Mouse (Mus musculus) c-Kit-positive CD71-positive TER-119-negative erythroid progenitor cells, embryonic 14.5 days (primary cell): ENCODE data around the gene Srrm2.

Source experiments
- DNase-seq: peaks from one replicate; pipeline ENCODE4 v3.0.0-alpha.2; 2013; ENCODE audit warnings: low read depth

The Srrm2 gene

DNA sequence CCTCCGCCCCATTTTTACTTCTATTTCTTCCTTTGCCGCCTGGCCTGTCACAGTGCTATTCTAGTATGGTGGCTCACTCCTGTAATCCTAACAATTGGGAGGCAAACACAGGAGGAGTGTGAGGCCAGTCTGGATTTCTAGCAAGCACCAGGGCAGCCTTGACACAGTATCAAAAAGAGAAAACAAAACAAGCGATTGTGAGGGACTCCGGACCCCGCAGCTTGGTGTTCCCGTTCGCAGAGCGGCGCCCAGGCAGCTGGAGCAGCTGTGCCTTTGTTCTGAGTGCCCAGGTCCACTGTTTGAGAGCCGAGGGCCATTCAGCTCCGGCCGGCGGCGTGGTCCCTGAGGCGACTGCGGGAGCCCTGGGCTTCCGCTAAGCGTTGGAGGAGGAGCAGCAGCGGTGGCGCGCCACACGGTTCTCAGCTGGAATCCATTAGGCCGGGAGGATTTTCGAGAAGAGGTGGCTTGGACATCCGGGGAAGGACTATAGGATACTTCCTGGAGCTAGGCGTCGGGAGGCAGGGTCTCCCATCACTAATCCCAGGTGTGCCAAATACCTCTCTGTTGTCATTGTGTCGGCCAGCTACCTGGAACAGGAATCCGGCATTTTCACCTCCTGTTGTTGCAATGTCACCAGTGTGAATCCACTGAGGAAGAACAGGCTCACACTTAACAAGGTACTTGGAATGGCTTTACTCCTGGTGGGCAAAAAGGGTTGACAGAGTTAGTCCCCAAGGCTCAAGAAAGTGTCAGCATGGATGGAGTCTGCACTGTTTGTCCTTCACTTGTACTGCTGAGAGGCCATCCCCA lies at the start of gene Srrm2:
Gene Srrm2 (plus strand): TSS at position 264 of the 810 bp plus-strand sequence.
- DNase-seq, result no peak

DNA sequence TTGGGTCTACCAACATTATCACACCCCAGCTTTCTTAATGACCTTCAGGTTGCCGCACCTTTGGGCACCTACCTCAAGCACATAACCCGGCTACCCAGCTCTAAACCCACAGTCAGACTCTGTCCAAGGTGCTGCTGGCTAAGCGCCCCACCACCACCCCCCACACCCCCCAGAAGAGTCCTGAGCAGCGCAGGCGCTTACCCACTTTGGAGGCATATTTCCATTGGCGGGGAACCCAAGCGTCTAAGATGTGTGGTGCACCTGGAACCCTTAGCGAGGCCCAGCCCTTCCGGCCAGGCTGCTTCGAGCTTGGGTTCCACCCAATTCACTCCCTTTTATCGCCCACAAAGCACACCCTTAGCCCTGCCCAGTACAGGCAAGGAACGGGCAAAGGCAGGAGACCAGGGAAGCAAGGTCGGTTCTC lies 49.7 kb upstream of the Srrm2 start, which contains the start of gene Paqr4:
Gene Paqr4 (minus strand): TSS at position 270 of the 424 bp plus-strand sequence.
- DNase-seq, result no peak

DNA sequence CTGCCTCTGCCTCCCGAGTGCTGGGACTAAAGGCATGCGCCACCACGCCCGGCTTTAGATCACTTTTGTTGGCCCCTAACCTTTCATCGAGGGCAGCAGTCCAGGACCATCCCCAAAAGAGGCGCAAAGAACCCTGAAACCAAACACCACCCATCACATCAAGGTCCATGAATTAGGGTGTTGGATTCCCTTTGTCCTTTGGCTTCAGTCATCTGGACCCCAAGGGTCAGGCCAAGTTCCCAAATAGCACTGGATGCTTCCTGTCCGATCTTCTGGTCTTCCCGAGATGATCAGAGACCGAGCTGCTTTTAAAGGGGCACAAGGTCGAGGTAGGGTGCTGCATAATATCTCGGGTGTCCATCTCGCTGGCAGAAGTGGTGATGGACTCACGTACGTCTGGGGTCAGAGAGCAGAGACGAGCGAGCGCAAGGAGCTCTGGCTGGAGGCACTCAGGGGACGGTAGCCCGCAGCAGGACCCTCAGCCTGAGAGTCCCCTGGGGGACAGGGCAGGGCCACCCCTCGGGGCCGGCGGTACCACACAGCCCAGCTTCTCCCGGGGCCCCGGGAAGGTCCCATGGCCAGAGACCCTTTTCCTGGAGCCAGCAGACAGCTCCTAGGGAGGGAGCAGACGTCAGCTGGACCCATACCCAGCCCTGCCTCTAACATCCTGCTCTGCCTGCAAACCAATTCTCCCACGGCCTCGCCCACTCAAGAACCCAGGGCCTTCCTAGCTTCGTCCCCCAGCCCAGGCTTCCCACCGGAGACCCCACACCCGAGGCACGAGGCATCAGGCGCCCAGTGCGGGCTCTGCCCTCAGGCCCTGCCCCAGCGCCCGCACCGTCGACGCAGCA lies 48.7 kb upstream of the Srrm2 start:
- DNase-seq, result no peak

DNA sequence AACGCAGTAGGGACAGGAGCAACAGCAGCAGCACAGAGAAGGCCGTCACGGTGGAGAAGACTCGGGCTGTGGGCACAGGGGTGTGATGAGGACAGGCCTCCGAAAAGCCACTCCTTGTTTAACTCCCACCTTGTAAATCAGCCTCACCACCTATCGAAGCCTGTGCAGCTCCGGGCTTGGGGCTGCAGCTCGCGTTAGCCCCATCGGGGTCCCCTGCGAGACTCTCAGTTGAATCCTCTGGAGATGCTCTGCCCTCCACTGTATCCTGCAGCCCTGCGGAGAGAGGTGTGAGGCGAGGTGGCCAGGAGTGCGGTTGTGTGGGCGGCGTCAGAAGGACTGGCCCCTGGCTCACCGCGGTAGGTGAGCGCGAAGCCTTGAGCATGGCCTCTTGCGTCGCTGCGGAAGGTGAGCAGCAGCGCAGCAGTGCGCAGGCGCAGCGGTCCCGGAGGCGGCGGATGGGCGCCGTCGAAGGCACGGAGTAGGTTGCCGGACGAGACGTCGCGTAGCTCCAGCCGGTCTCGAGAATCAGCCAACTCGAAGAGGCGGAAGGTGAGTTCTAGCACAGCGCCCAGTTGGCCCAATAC lies 48.0 kb upstream of the Srrm2 start:
- no peak for DNase-seq

DNA sequence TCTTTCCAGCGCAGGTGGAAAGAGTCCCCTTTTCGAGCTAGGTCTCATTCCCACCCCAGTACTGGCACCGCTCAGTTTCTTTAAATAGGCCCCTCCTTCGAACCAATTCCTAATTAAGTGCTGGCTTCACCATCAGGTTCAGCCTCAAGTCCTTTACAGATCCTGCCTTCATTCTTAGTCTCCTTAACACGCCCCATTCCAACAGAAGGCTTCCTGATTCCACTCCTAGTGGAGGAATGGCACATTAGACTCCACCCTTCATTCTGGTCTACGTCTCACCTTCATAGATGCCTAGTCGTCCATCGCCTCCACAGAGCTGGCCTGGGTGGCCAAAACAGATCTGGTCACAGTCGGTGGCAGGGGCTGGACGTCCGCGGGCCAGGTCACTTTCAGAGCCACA lies 47.4 kb upstream of the Srrm2 start:
- DNase-seq, result no peak

DNA sequence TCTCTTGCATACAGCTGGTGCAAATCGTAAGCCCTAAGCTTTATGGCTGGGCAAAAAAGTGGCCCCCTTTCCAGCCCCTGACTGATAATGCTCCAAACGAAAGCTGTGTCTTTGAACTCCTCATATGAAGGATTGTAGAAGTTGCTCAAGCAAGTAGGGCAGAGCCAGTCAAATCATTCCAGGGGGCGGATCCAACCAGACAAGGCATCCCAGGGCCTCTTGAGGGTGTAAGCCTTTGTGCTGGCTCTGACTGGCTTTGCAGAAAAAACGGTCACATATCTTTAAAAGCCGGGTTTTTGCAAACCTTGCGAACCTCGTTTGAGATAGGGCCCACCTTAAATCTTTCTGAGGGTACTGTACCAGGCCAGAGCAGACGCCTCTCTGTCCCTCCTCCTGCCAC lies 46.3 kb upstream of the Srrm2 start:
- no peak for DNase-seq

DNA sequence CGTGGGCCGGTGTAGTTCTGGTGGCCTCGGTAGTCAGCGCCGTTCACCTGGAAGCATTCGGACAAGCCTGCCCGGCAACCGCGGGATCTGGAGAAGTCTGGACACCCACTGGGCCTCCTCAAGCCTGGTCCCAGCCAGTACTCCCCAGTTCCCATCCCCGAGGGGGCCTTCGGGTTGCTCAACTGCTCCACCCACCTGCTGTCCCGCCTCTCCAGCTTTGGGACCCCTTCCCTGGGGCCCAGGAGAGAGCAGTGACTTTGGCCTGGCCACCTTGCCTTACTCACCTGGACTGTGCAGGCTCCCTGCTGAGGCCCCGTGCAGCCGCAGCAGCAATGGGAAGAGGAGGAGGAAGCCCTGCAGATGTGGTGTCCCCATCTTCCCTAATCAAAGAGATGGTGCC lies 45.7 kb upstream of the Srrm2 start:
- DNase-seq, result no peak

DNA sequence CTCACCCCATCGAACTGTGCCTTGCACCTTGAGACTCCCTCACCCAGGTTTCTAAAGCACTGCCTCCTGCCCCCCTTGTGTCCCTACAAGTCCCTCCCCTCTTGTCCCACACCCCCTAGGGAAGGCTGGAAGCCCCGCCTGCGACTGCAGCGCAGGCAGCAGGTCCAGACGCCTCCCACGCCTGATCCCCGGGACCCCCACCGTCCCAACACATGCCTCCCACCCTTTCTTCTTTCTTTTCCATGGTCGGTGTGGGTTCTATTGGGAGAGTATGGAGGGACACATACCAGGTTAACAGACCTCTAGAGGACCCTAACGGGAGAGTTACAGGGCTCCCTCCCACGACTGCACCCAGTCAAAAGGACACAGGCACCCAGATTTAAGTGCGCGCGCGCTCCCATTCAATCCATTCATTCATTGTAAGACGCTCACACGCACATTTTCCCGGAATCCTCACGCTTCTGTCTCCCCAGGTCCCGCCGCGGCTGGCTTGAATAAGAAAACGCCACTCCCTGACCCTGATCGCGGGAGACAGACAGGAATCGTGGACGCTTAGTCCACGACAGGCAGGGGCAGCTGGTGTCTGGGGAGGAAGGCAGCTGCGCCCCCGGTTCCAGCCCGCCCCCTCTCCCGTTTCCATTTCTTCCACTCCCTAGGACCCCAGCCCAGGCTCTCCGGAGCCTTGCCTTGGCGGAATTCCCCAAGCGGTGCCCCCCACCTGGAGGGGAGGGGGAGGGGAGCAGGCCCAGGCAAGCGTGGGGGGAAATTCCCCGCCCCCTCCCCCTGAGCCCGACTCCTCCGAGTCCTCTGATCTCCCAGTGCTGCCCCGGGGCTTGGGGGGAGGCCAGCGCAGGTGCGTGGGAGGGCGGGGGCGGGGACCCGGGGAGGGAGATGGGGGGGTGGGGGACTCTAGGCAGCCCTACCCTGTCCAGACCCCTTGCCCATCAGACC lies 44.8 kb upstream of the Srrm2 start, which contains the start of gene Kremen2:
Gene Kremen2 (minus strand): TSS at position 533 of the 951 bp plus-strand sequence.
- no peak for DNase-seq

DNA sequence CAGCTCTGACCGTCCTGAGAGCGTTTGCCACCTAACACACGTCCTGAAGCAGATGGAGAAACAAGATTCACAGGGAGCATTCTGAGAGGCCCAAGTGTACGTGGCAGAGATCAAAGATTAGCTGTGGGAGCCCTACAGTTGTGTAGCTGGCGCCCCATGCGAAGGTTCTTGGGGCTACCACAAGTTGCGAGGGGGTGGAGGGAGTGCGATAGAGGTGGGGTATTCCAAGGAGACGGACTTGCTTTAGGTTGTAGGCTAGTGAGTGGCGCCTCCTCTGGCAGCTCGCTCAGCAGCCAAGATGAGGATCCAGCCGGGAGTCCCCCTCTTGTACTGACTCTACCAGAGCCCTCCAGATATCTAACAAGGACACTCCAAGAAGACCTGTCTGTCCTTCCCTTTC lies 44.0 kb upstream of the Srrm2 start:
- DNase-seq, result no peak

DNA sequence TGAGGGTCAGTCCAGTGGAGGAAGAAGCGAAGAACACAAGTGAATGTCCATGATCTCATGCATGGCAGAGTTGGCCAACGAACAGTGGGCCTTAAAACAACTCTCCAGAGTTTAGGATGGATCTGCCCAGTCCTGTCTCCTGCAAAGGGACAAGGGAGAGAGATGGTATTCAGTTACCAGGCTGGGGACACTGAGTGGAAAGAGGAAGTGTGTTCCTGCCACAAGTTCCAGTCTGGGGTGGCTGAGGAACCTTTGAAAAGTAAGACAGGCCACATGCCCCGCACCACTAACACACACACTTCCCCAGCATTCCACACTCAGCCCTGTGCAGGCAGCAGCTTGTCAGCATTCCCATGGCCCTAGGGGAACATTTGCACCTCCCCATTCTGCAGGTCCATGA lies 43.6 kb upstream of the Srrm2 start:
- no peak for DNase-seq

DNA sequence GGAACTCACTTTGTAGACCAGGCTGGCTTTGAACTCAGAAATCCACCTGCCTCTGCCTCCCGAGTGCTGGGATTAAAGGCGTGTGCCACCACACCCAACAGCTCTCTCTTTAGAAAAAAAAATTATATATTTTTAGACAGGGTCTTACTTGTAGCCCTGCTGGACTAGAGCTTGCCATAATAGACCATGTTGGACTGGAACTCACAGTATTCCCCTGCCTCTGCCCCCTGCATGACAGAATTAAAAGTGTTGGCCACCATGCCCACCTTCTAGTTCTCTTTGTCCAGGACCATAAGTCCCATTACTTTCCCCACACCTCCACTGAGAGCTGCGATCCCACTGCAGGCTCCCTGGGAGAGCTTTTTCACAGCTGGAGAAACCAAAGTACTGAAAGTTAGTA lies 42.9 kb upstream of the Srrm2 start:
- DNase-seq, result no peak

DNA sequence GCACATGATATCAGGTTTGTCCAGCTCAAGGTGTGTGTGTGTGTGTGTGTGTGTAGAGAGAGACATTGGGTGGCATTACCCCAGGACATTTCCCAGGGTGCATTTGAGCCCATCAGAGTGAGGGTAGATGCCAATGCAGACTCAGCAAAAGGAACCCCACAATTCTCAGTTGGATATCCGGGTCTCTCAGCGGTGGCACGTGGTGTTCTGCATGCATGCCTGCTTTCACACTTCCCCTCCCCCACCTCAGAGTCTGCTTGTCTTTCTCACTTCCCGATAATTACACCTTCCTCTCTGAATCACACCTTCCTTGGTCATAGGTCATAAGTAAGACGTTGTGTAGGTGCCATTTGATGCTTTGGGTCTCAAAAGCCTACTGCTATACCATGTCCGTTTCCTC lies 42.3 kb upstream of the Srrm2 start:
- no peak for DNase-seq

DNA sequence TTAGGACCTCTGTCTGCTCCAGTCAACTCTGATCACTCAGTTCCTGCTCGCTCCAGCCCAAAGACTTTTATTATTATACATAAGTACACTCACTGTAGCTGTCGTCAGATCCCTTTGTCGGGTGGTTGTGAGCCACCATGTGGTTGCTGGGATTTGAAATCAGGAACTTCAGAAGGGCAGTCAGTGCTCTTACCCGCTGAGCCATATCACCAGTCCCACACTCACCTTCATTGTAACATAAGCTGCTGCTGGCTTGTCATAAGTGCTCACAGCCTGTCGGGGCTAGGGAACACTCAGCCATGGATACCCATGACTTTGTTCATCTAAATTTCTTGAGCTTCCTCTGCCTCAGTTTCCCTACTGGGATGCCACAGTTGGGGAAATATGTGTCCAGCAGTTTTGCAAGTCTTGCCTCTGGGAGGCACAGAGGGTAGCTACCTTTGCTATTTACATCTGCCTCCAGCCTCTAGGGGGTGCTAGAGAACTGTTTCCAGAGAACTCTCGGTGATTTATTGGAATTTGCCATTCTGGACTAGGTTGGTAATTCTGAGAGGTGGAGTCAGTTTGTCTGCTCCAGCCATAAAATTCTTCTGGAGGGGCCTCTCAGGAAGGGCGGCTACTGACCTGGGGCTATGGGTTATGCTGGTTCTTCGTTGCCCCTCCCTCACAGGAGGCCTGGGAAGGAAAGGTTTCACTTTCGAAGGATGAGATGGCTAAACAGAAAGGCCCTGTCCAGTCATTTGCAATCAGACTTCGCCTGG lies 41.5 kb upstream of the Srrm2 start:
- peak; percentile 85 for DNase-seq

DNA sequence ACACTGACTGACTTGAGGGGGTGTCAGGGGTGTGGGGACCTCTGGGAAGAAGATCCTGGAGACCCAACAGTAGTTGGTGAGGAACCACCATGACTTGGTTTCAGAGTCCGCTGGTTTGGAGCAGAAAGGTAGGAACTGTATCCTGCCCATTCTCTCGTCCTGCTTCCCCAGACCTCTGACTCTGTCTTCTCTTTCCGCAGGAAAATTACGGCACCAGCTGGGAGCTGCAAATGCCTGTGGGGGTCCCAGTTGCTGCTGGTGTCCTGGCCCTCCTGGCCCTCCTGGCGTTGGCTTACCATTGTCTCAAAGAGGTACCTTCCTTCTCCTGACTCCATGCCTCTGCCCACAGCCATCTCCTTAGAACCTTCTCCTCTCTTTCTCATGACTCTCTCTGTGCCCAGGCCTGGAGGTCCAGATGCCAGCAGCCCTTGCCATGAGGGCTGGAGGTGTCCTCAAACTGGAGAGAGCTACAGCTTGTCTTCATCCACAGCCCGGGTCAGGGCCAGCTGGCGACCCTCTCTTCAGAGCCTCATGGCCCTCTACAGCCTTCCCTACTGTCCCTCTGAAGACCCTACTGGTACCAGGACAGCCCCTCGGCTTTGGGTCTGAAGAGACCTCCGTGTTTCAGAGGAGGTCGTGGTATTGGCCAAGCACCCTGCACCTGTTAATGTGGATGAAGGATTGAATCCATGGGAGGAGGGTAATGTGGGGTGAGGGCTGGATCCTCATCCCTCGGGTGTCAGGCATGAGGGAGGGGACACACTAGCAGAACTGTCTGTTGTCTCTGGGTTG lies 40.7 kb upstream of the Srrm2 start:
- no peak for DNase-seq

DNA sequence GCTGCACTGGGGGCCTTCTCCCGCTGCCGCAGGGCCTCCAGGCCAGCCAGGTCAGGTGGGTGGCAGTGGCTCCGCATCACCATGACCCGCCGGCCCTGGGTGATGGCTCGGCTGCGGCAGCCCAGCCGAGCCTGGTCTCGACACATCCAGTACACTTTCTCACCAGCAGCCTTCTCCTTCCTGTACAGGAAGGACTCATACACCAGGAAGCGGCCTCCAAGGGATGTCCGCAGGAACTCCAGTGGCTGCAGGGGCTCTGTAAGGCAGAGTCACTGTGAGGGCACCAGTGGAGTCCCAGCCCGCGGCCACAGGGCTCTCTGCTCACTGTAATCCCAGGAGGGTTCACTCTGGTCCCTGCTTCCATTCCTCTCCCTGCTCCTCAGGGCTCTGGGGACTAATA lies 34.6 kb upstream of the Srrm2 start:
- DNase-seq, result no peak

DNA sequence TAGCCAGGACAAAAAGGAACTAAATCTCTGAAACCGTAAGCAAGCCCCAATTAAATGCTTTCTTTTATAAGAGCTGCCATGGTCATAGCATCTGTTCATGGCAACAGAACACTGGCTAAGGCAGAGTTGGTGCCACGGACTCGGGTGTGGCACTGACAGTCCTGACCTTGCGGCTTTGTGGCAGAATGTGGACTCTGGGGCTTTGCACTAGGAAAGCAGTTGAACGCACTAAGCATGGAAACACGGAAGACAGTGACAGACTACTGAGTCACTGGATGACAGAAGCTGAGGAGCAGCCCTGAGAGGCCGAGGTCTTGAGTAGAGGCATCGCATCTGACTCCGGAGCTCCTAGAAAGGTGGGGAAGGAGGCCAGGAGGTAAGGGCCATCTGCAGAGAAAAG lies 32.8 kb upstream of the Srrm2 start:
- no peak for DNase-seq

DNA sequence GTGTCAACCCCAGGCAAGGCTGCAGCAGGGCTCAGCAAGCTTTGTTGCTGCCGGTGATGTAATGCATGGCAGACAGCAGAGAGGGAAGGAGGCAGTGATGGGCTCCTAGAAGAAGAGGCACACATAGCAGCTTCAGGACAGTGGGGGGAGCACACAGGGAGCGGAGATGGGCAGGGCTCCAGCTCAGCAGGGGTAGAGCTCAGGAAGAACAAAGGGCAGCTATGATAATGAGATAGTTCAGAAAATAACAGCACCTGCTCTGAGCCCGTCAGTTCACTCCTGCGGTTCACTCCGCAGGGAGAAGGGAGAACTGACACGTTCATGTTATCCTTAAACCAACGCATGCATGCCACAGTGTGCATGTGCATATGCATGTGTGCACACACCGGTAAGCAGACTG lies 31.5 kb upstream of the Srrm2 start:
- DNase-seq, result no peak

DNA sequence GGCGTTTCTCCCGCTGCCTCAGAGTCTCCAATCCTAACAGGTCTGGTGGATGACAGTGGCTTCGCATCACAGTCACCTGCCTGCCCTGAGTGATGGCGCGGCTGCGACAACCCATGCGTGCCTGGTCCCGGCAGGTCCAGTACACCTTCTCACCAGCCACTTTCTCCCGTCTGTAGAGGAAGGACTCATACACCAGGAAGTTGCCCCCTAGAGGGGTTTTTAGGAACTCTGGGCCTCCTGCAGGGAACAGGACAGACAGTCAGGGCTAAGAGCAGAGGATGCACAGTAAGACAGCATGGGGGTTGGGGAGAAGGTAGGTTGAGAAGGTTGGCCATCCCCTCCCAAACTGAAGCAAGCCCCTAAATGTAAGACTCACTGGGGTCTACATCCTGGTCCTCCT lies 30.1 kb upstream of the Srrm2 start:
- DNase-seq, result no peak

DNA sequence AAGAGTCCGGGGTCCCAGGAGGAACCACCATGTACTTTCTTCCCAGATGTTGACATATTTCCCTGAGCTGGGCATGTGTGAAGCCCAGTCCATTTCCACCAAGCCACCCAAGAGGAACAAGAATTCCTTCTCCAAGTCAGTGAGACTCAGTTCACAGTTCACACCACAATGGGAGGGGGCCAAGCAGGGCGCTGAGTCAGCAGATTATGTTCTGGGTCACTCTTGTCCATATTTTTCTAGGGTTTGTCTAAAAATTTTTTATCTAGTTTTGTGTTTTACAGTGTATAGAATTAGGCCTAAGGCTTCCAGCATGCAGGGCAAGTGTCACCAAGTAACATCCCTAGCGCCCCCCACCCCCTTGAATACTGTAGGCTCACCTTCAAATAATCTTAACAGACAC lies 29.2 kb upstream of the Srrm2 start:
- DNase-seq, result no peak

DNA sequence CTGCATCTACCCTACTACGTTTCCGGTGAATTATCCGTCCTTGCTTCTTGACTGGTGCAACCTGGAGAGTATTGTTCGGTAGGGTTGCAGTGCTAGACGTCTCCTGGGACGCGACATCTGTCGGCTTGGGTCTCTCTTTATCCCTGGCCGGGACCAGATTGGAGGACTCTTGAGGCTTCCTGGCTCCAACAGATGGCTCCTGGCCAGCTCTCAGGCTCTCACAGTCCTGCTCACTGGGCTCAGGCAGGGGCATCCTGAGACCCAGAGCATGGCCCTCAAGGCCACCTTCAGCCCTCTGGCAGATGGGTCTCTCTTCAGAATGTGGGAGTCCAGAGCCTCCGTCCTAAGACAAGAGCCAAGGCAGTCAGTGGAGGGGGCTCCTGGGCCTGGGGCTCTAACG lies 27.4 kb upstream of the Srrm2 start:
- DNase-seq, result no peak
